Mouse (Mus musculus): ENCODE data around the gene Zbtb1. TPM values are rescaled to one million over a fixed set of nuclear protein-coding genes. Genes with fewer than 3 reads are reported as not detected.
A peak's percentile ranks its signal among the peaks of the same experiment; 100 is the strongest.
"Not testable (repeated sequence)": the region's sequence is repeated elsewhere in the genome, so short reads cannot be mapped to it uniquely, and the experiment has no call there.

The Zbtb1 gene
- total RNA-seq, 4 experiments from 2014 or later = 5.4 to 6.0 (median 5.6) TPM

- peak; percentile 100 for DNase-seq (ENCODE audit: low spot score in 2 of 2)
Observed at GRCm38 (mm10) chr12:76403886-76404537, 33.9 kb downstream of the Zbtb1 start, which contains the start of gene Hspa2. Gene Hspa2 (plus strand): TSS chr12:76404176.

- peak in 1 of 2 experiments; percentile 15 for DNase-seq (ENCODE audit: low spot score in 2 of 2)
Observed at GRCm38 (mm10) chr12:76404836-76405182, 34.7 kb downstream of the Zbtb1 start.

- DNase-seq (ENCODE audit: low spot score in 2 of 2) = peak; percentile 18 to 31
Observed at GRCm38 (mm10) chr12:76405183-76405970, 35.3 kb downstream of the Zbtb1 start.

- no peak for DNase-seq (ENCODE audit: low spot score in 2 of 2)
Observed at GRCm38 (mm10) chr12:76405971-76406370, 35.9 kb downstream of the Zbtb1 start.

GRCm38 (mm10) chr12:76407184-76407583 lies 37.1 kb downstream of the Zbtb1 start:
- DNase-seq (ENCODE audit: low spot score in 2 of 2) = no peak

GRCm38 (mm10) chr12:76409166-76409565 lies 39.1 kb downstream of the Zbtb1 start:
- no peak for DNase-seq (ENCODE audit: low spot score in 2 of 2)

- no peak for DNase-seq (ENCODE audit: low spot score in 2 of 2)
Observed at GRCm38 (mm10) chr12:76415383-76416010, 45.4 kb downstream of the Zbtb1 start.

- DNase-seq (ENCODE audit: low spot score in 2 of 2) = no peak
Observed at GRCm38 (mm10) chr12:76417433-76417854, 47.4 kb downstream of the Zbtb1 start, which contains the start of gene Ppp1r36. Gene Ppp1r36 (plus strand): TSS chr12:76417538.

- no peak for DNase-seq (ENCODE audit: low spot score in 2 of 2)
Observed at GRCm38 (mm10) chr12:76418346-76418745, 48.3 kb downstream of the Zbtb1 start.

- DNase-seq (ENCODE audit: low spot score in 2 of 2) = no peak
Observed at GRCm38 (mm10) chr12:76425256-76425655, 55.2 kb downstream of the Zbtb1 start.

- no peak for DNase-seq (ENCODE audit: low spot score in 2 of 2)
Observed at GRCm38 (mm10) chr12:76427546-76427945, 57.5 kb downstream of the Zbtb1 start.

- no peak for DNase-seq (ENCODE audit: low spot score in 2 of 2)
Observed at GRCm38 (mm10) chr12:76430879-76431406, 60.9 kb downstream of the Zbtb1 start.

- no peak for DNase-seq (ENCODE audit: low spot score in 2 of 2)
Observed at GRCm38 (mm10) chr12:76431431-76431830, 61.4 kb downstream of the Zbtb1 start.

- DNase-seq (ENCODE audit: low spot score in 2 of 2) = no peak
Observed at GRCm38 (mm10) chr12:76434111-76434510, 64.0 kb downstream of the Zbtb1 start.

GRCm38 (mm10) chr12:76435084-76435483 lies 65.0 kb downstream of the Zbtb1 start:
- no peak for DNase-seq (ENCODE audit: low spot score in 2 of 2)

GRCm38 (mm10) chr12:76435549-76435948 lies 65.5 kb downstream of the Zbtb1 start:
- DNase-seq (ENCODE audit: low spot score in 2 of 2) = no peak

GRCm38 (mm10) chr12:76443488-76443887 lies 73.4 kb downstream of the Zbtb1 start:
- not testable (repeated sequence) for DNase-seq (ENCODE audit: low spot score in 2 of 2)

GRCm38 (mm10) chr12:76444359-76444772 lies 74.3 kb downstream of the Zbtb1 start:
- no peak for DNase-seq (ENCODE audit: low spot score in 2 of 2)

- DNase-seq (ENCODE audit: low spot score in 2 of 2) = no peak
Observed at GRCm38 (mm10) chr12:76444862-76445261, 74.8 kb downstream of the Zbtb1 start.

GRCm38 (mm10) chr12:76446201-76446600 lies 76.1 kb downstream of the Zbtb1 start:
- no peak for DNase-seq (ENCODE audit: low spot score in 2 of 2)
